Mouse (Mus musculus): ENCODE measurements around the gene Rnf224.

DNA sequence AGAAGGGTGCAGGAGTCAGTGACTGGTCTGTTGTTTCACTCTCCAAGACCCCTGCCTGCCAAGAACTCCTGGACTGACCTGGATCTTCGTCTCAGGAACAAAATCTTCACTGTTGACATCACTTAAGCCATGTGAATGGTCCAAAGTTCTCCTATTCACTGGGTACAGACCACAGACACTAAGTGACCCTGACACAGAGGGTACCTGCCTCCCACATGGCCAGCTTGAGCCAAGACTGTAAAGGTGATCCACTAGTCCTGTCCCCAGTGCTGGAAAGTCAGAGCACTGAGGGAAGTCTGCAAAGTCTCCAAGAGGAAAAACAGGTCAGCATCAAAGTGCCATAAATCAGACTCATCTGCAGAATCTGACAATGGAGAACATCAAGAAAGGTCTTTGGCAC is 29.0 kb downstream of the Rnf224 start:
- TF ChIP-seq CTCF (conservative IDR thresholded peaks at IDR 0.05 in 1 of 2, IDR thresholded peaks at IDR 0.05 in 1 of 2; ENCODE audit: low read depth in 2 of 2, low read length in 2 of 2) (no peak), MAFK (IDR thresholded peaks at IDR 0.05; ENCODE audit: insufficient replicate concordance, low read length) (no peak), ZMIZ1 (IDR thresholded peaks at IDR 0.05; ENCODE audit: low read depth, low read length) (no peak), BHLHE40 (IDR thresholded peaks at IDR 0.05; ENCODE audit: low read depth, low read length) (no peak), POLR2AphosphoS2 (IDR thresholded peaks at IDR 0.05; ENCODE audit: low read depth, low read length) (no peak), POLR2A (IDR thresholded peaks at IDR 0.05; ENCODE audit: low read depth, low read length) (no peak), GABPA (IDR thresholded peaks at IDR 0.05; ENCODE audit: insufficient replicate concordance, low read depth, low read length) (no peak), MXI1 (IDR thresholded peaks at IDR 0.05; ENCODE audit: low read depth, low read length) (no peak), ZNF384 (IDR thresholded peaks at IDR 0.05; ENCODE audit: low read depth, low read length) (no peak), EP300 (IDR thresholded peaks at IDR 0.05; ENCODE audit: low read length) (no peak)

All from CH12.LX (cell line).